Mouse (Mus musculus): ENCODE data around the gene Sat2. TPM values are rescaled to one million over a fixed set of nuclear protein-coding genes. Genes with fewer than 3 reads are reported as not detected.
A peak's percentile ranks its signal among the peaks of the same experiment; 100 is the strongest.

Gene Sat2
- polyA plus RNA-seq, 1 experiment from 2014 or later: 24.1 TPM

GRCm38 (mm10) chr11:69584937-69585336, 36.9 kb upstream of the Sat2 start:
- no peak overlapping the region for H3K4me2 ChIP-seq (replicated peaks)
- peaks cover 47% of the 10 kb centered on the region for H3K36me3 ChIP-seq

GRCm38 (mm10) chr11:69585718-69586325, 36.0 kb upstream of the Sat2 start:
- Histone ChIP-seq H3K4me3 (no peak overlapping the region), H3K4me1 (peaks cover 15% of the 10 kb centered on the region), H3K9ac (no peak overlapping the region), H3K27me3 (no peaks in the 10 kb centered on the region), H3K36me3 (peaks cover 56% of the 10 kb centered on the region), H3K4me2 (replicated peaks) (no peak overlapping the region), H3K27ac (no peak overlapping the region), H3K9me3 (no peaks in the 10 kb centered on the region)
- 81% methylated on average over 7 of the region's 7 CpGs for WGBS
- ATAC-seq (ENCODE audit: low FRiP score, low read depth): no peak

More at GRCm38 (mm10) chr11:69584937-69585336, 36.9 kb upstream of the Sat2 start:
- Histone ChIP-seq H3K9ac (no peak overlapping the region), H3K27me3 (no peaks in the 10 kb centered on the region), H3K9me3 (no peaks in the 10 kb centered on the region), H3K27ac (no peak overlapping the region), H3K4me3 (no peak overlapping the region), H3K4me1 (peaks cover 15% of the 10 kb centered on the region)
- 92% methylated on average over 13 of the region's 13 CpGs for WGBS
- no peak for ATAC-seq (ENCODE audit: low FRiP score, low read depth)

GRCm38 (mm10) chr11:69589207-69589834, 32.5 kb upstream of the Sat2 start:
- WGBS: 92% methylated on average over 22 of the region's 22 CpGs
- Histone ChIP-seq H3K4me1 (no peaks in the 10 kb centered on the region), H3K27me3 (no peaks in the 10 kb centered on the region), H3K9ac (no peak overlapping the region), H3K4me2 (replicated peaks) (no peak overlapping the region), H3K9me3 (no peaks in the 10 kb centered on the region), H3K4me3 (no peak overlapping the region), H3K36me3 (peaks cover 77% of the 10 kb centered on the region), H3K27ac (no peak overlapping the region)
- ATAC-seq (ENCODE audit: low FRiP score, low read depth): no peak

- ATAC-seq (ENCODE audit: low FRiP score, low read depth): no peak
- H3K27ac ChIP-seq: no peak overlapping the region
- H3K4me3 ChIP-seq: no peak overlapping the region
- no peaks in the 10 kb centered on the region for H3K9me3 ChIP-seq
- no peaks in the 10 kb centered on the region for H3K27me3 ChIP-seq
- peaks cover 85% of the 10 kb centered on the region for H3K36me3 ChIP-seq
- 91% methylated on average over 8 of the region's 8 CpGs for WGBS
- no peak overlapping the region for H3K9ac ChIP-seq
- H3K4me2 ChIP-seq (replicated peaks): no peak overlapping the region
- no peaks in the 10 kb centered on the region for H3K4me1 ChIP-seq
Measured at GRCm38 (mm10) chr11:69590622-69591021, 31.2 kb upstream of the Sat2 start.

GRCm38 (mm10) chr11:69591424-69591823, 30.4 kb upstream of the Sat2 start:
- no peak overlapping the region for H3K4me3 ChIP-seq

GRCm38 (mm10) chr11:69591899-69592637, 29.8 kb upstream of the Sat2 start:
- Histone ChIP-seq H3K4me2 (replicated peaks) (no peak overlapping the region), H3K4me3 (no peak overlapping the region), H3K27me3 (no peaks in the 10 kb centered on the region), H3K9ac (no peak overlapping the region), H3K36me3 (peaks cover 79% of the 10 kb centered on the region), H3K9me3 (no peaks in the 10 kb centered on the region), H3K4me1 (no peaks in the 10 kb centered on the region), H3K27ac (no peak overlapping the region)
- 82% methylated on average over 7 of the region's 7 CpGs for WGBS
- ATAC-seq (ENCODE audit: low FRiP score, low read depth): no peak

More at GRCm38 (mm10) chr11:69591424-69591823, 30.4 kb upstream of the Sat2 start:
- Histone ChIP-seq H3K27ac (no peak overlapping the region), H3K4me1 (no peaks in the 10 kb centered on the region), H3K9me3 (no peaks in the 10 kb centered on the region), H3K4me2 (replicated peaks) (no peak overlapping the region), H3K9ac (no peak overlapping the region), H3K27me3 (no peaks in the 10 kb centered on the region), H3K36me3 (peaks cover 85% of the 10 kb centered on the region)
- 89% methylated on average over 3 of the region's 3 CpGs for WGBS
- no peak for ATAC-seq (ENCODE audit: low FRiP score, low read depth)

- WGBS: 87% methylated on average over 4 of the region's 4 CpGs
- no peak overlapping the region; the same call in 1 of the 2 replicates for H3K27ac ChIP-seq
- H3K4me3 ChIP-seq: no peak overlapping the region
- H3K4me2 ChIP-seq (replicated peaks): no peak overlapping the region
- no peaks in the 10 kb centered on the region for H3K9me3 ChIP-seq
- H3K9ac ChIP-seq: no peak overlapping the region
- ATAC-seq (ENCODE audit: low FRiP score, low read depth): no peak
- H3K36me3 ChIP-seq: peaks cover 72% of the 10 kb centered on the region
- H3K4me1 ChIP-seq: no peaks in the 10 kb centered on the region
- H3K27me3 ChIP-seq: no peaks in the 10 kb centered on the region
Measured at GRCm38 (mm10) chr11:69592799-69593198, 29.0 kb upstream of the Sat2 start.

- H3K4me3 ChIP-seq: no peak overlapping the region
- peaks cover 51% of the 10 kb centered on the region for H3K36me3 ChIP-seq
- H3K9me3 ChIP-seq: no peaks in the 10 kb centered on the region
- no peak for ATAC-seq (ENCODE audit: low FRiP score, low read depth)
- H3K27ac ChIP-seq: no peak overlapping the region
- no peaks in the 10 kb centered on the region for H3K27me3 ChIP-seq
- no peak overlapping the region for H3K4me2 ChIP-seq (replicated peaks)
- no peak overlapping the region for H3K9ac ChIP-seq
- 97% methylated on average over 6 of the region's 6 CpGs for WGBS
- peaks cover 8% of the 10 kb centered on the region for H3K4me1 ChIP-seq
Measured at GRCm38 (mm10) chr11:69594853-69595252, 27.0 kb upstream of the Sat2 start.

- peaks cover 13% of the 10 kb centered on the region for H3K36me3 ChIP-seq
- ATAC-seq (ENCODE audit: low FRiP score, low read depth): no peak
- peak overlapping the region; percentile 27; the same call in 1 of the 2 replicates for H3K9ac ChIP-seq
- 7% methylated on average over 9 of the region's 9 CpGs for WGBS
- H3K27me3 ChIP-seq: peaks cover 19% of the 10 kb centered on the region
- H3K4me1 ChIP-seq: peaks cover 25% of the 10 kb centered on the region
- peak overlapping the region; percentile 42 for H3K4me2 ChIP-seq (replicated peaks)
- H3K27ac ChIP-seq: peak overlapping the region; percentile 52; the same call in 1 of the 2 replicates
- no peaks in the 10 kb centered on the region for H3K9me3 ChIP-seq
- H3K4me3 ChIP-seq: no peak overlapping the region
Measured at GRCm38 (mm10) chr11:69599436-69599835, 22.4 kb upstream of the Sat2 start.

GRCm38 (mm10) chr11:69600098-69600497, 21.7 kb upstream of the Sat2 start:
- Histone ChIP-seq H3K9me3 (no peaks in the 10 kb centered on the region), H3K27me3 (peaks cover 25% of the 10 kb centered on the region), H3K4me3 (no peak overlapping the region), H3K4me1 (peaks cover 31% of the 10 kb centered on the region), H3K4me2 (replicated peaks) (peak overlapping the region; percentile 42), H3K36me3 (peaks cover 7% of the 10 kb centered on the region; the same call in 1 of the 2 replicates), H3K27ac (peak overlapping the region; percentile 52; the same call in 1 of the 2 replicates), H3K9ac (peak overlapping the region; percentile 27)
- 12% methylated on average over 6 of the region's 6 CpGs for WGBS
- ATAC-seq (ENCODE audit: low FRiP score, low read depth): peak; percentile 72; the same call in 1 of the 2 replicates

GRCm38 (mm10) chr11:69601768-69602167, 20.1 kb upstream of the Sat2 start:
- H3K4me2 ChIP-seq (replicated peaks): no peak overlapping the region
- H3K9ac ChIP-seq: no peak overlapping the region
- 82% methylated on average over 3 of the region's 3 CpGs for WGBS
- H3K4me1 ChIP-seq: peaks cover 31% of the 10 kb centered on the region
- H3K27ac ChIP-seq: no peak overlapping the region
- peaks cover 29% of the 10 kb centered on the region for H3K27me3 ChIP-seq
- 0 out of 2 replicates have a peak, but pooled peaks cover 4% of the 10 kb centered on the region for H3K36me3 ChIP-seq
- no peak overlapping the region for H3K4me3 ChIP-seq
- H3K9me3 ChIP-seq: no peaks in the 10 kb centered on the region
- ATAC-seq (ENCODE audit: low FRiP score, low read depth): no peak

GRCm38 (mm10) chr11:69603516-69603915, 18.3 kb upstream of the Sat2 start:
- ATAC-seq (ENCODE audit: low FRiP score, low read depth): no peak
- Histone ChIP-seq H3K4me2 (replicated peaks) (peak overlapping the region; percentile 100; the same call in 1 of the 2 replicates), H3K4me1 (peaks cover 31% of the 10 kb centered on the region), H3K27ac (no peak overlapping the region), H3K9me3 (no peaks in the 10 kb centered on the region), H3K9ac (no peak overlapping the region), H3K4me3 (no peak overlapping the region), H3K27me3 (peaks cover 29% of the 10 kb centered on the region), H3K36me3 (0 out of 2 replicates have a peak, but pooled peaks cover 4% of the 10 kb centered on the region)
- WGBS: 80% methylated on average over 8 of the region's 8 CpGs

Measured in limb, embryonic 13.5 days (tissue).